Mouse (Mus musculus): ENCODE results near the gene Fam207a.

Gene Fam207a

DNA sequence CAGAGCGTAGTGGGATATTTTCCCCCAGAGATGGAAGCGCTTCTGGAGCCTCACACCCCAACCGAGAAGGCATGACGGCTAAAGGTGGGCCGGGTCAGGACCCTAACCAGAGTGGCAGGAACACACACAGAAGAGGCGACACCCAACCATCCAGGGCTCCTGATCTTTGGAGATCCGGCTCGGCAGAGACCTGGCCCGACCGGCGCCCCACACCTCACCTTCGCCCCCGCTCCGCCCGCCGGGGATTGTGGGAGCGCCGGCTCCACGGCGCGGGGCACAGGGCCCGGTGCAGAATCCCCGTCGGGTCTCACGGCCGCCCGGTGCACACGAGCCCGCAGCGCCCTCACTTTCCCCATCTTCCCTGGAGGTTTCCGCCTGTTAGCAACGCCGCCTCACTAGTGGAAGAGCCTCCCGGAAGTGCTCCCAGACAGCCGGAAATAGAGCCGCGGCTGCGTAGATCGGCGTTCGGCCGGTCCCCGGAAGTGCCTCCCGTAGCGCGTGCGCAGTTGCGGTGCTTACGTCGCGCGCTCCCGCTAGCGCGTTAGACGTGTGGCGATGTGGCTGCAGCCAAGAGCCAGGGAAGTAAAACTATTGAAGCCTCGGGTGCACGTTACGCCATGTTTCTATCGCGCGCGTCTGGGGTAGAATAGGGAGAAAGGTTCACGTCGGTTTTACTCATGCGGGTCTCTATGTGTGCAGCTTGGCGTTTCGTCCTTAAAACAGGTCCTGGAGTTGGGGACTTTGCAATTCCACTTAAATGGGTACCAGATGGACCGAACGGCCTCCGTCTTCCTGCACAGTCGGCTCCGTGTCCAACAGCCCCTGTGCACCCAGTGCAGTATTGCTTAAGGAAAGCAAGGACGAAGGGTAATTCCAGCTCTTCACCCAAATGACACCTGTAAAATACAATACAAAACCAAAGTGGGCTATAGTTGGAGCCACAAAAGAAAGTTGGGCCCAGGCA, at the start of gene Fam207a:
Gene Fam207a, minus strand, starts transcription at position 401 of the 964 bp plus-strand sequence.
- peak; percentile 73 for DNase-seq (ENCODE audit: low spot score)

DNA sequence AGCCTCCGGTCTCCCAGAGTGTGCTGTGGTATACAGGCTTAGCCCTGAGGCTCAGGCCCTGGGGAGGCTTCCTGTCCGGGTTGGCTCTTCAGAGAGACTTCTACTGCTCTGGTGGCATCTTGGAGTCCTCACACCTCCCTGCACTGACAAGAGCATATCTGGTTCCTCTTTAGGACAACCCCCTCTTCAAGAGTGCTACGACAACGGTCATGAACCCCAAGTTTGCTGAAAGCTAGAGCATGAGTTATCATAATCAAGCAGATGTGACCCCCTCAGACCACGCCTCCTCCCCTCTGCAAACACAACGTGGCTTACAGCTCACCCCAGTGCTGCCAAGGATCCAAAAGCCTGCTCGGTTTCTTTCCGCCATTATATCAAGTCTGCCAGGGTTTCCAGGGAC, 49.4 kb upstream of the Fam207a start:
- DNase-seq (ENCODE audit: low spot score): no peak

DNA sequence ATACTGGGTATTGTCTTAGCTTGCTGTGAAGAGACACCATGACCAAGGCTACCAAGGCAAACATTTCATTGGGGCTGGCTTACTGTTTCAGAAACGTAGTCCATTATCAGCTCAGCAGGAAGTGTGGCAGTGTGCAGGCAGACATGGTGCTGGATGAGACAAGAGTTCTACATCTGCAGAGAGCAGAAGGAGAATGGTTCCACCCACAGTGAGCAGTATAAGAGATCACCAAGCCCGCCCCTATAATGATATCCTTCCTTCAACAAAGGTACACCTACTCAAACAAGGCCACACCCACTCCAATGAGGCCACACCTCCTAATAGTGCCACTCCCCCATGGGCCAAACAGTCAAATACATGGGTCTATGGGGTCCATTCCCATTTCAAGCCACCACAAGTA, 45.9 kb upstream of the Fam207a start:
- DNase-seq (ENCODE audit: low spot score): no peak

- no peak for DNase-seq (ENCODE audit: low spot score)
These were observed 45.2 kb upstream of the Fam207a start for GRCm38 (mm10) chr10:77560830-77561229.

DNA sequence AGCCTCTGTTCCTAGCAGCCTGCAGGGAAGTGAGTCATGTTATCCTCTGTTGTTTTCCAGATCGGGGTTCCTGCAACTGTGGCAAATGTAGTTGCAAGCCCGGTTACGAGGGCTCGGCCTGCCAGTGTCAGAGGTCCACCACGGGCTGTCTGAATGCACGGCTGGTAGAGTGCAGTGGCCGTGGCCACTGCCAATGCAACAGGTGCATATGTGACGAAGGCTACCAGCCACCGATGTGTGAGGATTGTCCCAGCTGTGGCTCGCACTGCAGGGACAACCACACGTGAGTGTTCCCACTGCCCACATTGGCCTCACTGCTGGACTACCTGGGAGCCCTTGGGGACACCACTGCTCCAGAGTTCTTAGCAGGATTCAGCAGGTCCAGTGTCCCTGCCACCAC, 44.5 kb upstream of the Fam207a start:
- DNase-seq (ENCODE audit: low spot score): no peak

DNA sequence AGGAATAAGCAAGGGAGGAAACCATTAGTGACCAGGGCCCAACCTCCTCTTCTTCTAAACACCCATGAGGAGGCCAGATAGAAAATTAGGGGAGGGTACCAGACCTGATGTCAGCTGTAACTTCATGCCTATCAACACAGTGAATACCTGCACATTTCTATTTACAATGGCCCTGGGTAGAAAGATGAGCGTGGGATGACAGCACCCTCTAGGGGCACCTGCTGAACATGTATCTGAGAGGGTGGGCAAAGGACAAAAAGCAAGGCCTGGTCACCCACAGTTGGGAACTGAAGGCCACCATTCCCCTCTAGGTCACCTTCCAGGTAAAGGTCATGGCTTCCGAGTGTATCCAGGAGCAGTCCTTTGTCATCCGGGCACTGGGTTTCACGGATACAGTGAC, 42.1 kb upstream of the Fam207a start:
- no peak for DNase-seq (ENCODE audit: low spot score)

DNA sequence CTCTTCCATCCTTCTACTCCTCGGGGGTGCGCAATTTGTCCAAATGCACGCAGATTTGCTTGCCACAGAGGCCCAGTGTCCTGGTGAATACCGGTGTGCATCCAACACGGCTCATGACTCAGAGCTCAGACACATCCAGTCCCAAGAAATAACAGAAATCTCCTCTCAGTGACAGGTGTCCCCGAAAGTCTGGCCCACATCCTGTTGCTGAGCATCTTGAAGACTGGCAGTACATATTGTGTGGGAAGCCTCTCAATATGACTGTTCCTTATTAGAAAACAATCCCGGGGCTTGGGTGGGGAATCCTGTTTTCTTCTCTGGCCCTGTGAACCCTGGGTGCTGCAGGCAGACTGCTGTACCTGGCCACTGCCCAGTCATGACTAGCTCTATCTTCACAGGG, 41.0 kb upstream of the Fam207a start:
- no peak for DNase-seq (ENCODE audit: low spot score)

DNA sequence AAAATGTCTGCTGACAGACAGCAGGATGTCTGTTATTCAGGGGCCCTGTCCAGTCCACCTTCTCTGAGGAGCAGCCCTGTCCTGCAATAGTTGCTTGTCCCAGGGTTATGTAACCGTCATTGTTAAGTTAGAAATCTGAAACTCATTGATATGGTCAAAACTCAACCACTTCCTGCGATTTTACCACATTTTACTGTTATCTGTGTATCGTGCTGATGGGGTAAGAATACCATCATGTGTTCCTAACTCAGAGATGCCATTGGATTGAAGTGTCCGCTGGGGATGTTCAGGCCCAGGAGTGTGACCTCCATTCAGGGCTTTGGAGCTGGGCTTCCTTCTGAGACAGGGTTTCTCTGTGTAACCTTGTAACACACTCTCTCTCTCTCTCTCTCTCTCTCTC, 39.3 kb upstream of the Fam207a start:
- no peak for DNase-seq (ENCODE audit: low spot score)

DNA sequence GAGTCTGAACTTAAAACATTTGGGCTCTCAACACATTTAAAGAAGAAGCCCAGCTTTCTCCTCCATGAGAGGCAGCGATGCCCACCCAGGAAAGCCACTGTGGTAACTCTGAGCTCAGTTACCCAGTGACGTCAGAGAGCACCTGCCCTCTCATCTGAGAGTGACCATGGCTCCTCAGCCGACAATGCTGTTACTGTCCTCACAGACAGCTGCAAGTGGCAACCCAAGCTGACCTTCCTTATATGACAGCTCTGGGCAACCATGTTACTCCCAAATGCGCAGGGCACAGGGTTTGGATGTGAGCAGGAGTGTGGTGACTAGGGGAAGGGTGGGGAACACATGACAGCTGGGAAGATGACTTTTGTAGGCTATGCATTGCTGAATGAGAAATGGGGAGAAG, 37.7 kb upstream of the Fam207a start:
- no peak for DNase-seq (ENCODE audit: low spot score)

DNA sequence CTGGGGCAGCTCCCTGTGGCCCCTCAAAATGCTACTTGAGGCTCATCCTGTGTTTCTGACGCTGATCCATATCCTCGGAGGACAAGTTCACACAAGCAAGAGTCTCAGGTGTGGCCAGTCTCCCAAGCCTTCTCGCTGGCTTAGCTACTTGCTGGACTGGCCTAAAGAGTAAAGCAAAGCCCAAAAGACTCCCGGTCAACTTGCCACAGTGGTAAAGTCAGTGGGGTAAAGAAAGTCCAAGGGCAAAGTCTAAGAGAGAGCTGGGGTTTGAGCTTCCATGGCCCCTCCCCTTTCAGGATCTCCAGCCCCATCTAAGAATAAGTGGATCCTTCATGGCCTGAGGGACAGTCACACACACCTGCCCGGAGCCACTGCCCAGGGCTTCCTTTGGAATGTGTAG, 36.6 kb upstream of the Fam207a start:
- DNase-seq (ENCODE audit: low spot score): no peak

GRCm38 (mm10) chr10:77550874-77551273, 35.3 kb upstream of the Fam207a start:
- DNase-seq (ENCODE audit: low spot score): no peak

GRCm38 (mm10) chr10:77548576-77548975, 33.0 kb upstream of the Fam207a start:
- DNase-seq (ENCODE audit: low spot score): no peak

DNA sequence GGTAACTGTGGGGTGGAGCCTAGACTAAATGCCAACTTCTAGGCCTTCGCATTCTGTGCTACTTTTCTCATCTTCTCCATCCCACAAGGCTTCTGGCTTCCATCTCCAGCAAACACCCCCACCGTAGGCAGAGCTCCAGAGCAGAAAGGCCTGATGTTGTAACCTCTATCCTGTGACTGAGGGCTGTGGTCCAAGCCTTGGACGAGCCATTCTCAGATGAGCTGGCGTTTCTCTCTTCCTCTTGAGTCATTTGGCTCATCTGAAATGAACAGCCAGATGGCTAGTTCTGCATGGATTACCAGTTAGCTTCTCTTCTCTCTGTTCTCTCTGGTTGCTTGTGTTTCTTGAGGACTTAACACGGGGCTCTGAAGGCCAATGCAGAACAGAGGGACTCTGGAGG, 29.3 kb upstream of the Fam207a start:
- DNase-seq (ENCODE audit: low spot score): no peak

GRCm38 (mm10) chr10:77543226-77543625, 27.6 kb upstream of the Fam207a start:
- DNase-seq (ENCODE audit: low spot score): no peak

GRCm38 (mm10) chr10:77541864-77542666, 26.5 kb upstream of the Fam207a start:
- no peak for DNase-seq (ENCODE audit: low spot score)

- no peak for DNase-seq (ENCODE audit: low spot score)
These were observed 25.1 kb upstream of the Fam207a start for GRCm38 (mm10) chr10:77540576-77541102.

- DNase-seq (ENCODE audit: low spot score): no peak
These were observed 23.8 kb upstream of the Fam207a start for GRCm38 (mm10) chr10:77539320-77539945.

- no peak for DNase-seq (ENCODE audit: low spot score)
These were observed 21.9 kb upstream of the Fam207a start for GRCm38 (mm10) chr10:77537215-77538209.

DNA sequence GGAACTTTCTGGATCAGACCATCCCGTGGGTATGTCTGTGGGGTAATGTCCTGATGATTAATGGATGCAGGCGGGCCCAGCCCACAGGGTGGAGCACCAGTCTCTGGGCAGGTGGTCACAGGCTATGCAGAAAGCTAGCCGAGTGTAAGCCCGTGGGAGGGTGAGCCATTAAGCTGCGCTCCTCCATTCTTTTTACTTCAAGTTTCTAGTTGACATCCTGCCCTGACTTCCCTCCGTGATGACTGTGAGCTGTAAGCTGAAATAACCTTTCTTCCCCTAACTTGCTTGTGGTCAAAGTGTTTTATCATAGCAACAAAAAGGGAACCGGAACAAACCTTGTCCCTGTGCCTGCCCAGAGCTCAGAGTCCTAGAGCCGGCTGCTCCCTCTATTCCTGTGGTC, 21.1 kb upstream of the Fam207a start:
- no peak for DNase-seq (ENCODE audit: low spot score)

- no peak for DNase-seq (ENCODE audit: low spot score)
These were observed 16.4 kb upstream of the Fam207a start for GRCm38 (mm10) chr10:77532020-77532413.
